Mouse (Mus musculus) C2C12 (cell line): ENCODE results near the gene Arhgap4.

Source experiments
- CTCF ChIP-seq: IDR thresholded peaks from one replicate; pipeline ENCODE4 v1.5.1; 2011; ENCODE audit not compliant: control insufficient read depth, insufficient read depth, insufficient read length
- MAX ChIP-seq: IDR thresholded peaks from one replicate; pipeline ENCODE4 v1.6.1; 2011; ENCODE audit warnings: mild to moderate bottlenecking, control low read depth
- USF1 ChIP-seq: IDR thresholded peaks from one replicate; pipeline ENCODE4 v1.6.1; 2011; ENCODE audit warnings: low read depth, mild to moderate bottlenecking, control low read depth, moderate library complexity

- TF ChIP-seq CTCF = no peak
- TF ChIP-seq USF1 = no peak
- TF ChIP-seq MAX = no peak
Measured at GRCm38 (mm10) chrX:73910049-73910448, 11.6 kb downstream of the Arhgap4 start.
